Mouse (Mus musculus) E14TG2a.4 (cell line): ENCODE results near the gene Aire.
A peak's percentile ranks its signal among the peaks of the same experiment; 100 is the strongest.

Experiments
- H3K27me3 ChIP-seq: 2 replicates; pipeline ENCODE4 v1.6.1; 2014; ENCODE audit warnings: low read length, control low read depth; ENCODE audit not compliant: insufficient read depth
- H3K36me3 ChIP-seq: 2 replicates; pipeline ENCODE4 v1.6.1; 2014; ENCODE audit warnings: low read length, control low read depth; ENCODE audit not compliant: insufficient read depth
- H3K4me1 ChIP-seq: replicated peaks from 2 replicates; pipeline ENCODE4 v1.6.1; 2014; ENCODE audit warnings: low read depth, low read length, control low read depth
- H3K4me3 ChIP-seq: replicated peaks from 2 replicates; pipeline ENCODE4 v1.5.1; 2014; ENCODE audit warnings: mild to moderate bottlenecking, low read length
- H3K9me3 ChIP-seq: 2 replicates; pipeline ENCODE4 v1.6.1; 2014; ENCODE audit warnings: low read length, control low read depth
- CTCF ChIP-seq: conservative IDR thresholded peaks from 2 replicates; pipeline ENCODE4 v1.5.1; 2014; ENCODE audit warnings: low read length
- NANOG ChIP-seq: IDR thresholded peaks from 2 replicates; pipeline ENCODE4 v1.6.1; 2014; ENCODE audit warnings: borderline replicate concordance, low read length, mixed read lengths
- POU5F1 ChIP-seq: IDR thresholded peaks from 2 replicates; pipeline ENCODE4 v1.6.1; 2014; ENCODE audit warnings: low read length, borderline replicate concordance

Aire gene

GRCm38 (mm10) chr10:78009184-78009944, 34.0 kb downstream of the Aire start:
- peaks cover 64% of the 10 kb centered on the region for H3K4me1 ChIP-seq
- H3K36me3 ChIP-seq = peaks cover 45% of the 10 kb centered on the region
- peak overlapping the region; percentile 95 for H3K4me3 ChIP-seq
- H3K27me3 ChIP-seq = no peaks in the 10 kb centered on the region
- H3K9me3 ChIP-seq = peaks cover 20% of the 10 kb centered on the region
- TF ChIP-seq CTCF (0 out of 2 replicates have a peak, but pooled peaks have one; percentile 3), POU5F1 (no peak), NANOG (no peak)

- peak overlapping the region; percentile 95 for H3K4me3 ChIP-seq
- H3K4me1 ChIP-seq = peaks cover 64% of the 10 kb centered on the region
- H3K36me3 ChIP-seq = peaks cover 57% of the 10 kb centered on the region
- TF ChIP-seq POU5F1 (no peak), NANOG (no peak), CTCF (no peak)
- peaks cover 9% of the 10 kb centered on the region for H3K9me3 ChIP-seq
- no peaks in the 10 kb centered on the region for H3K27me3 ChIP-seq
These were observed 35.2 kb downstream of the Aire start for GRCm38 (mm10) chr10:78008169-78008568.

GRCm38 (mm10) chr10:78007203-78007602, 36.2 kb downstream of the Aire start:
- peaks cover 67% of the 10 kb centered on the region for H3K36me3 ChIP-seq
- H3K27me3 ChIP-seq = no peaks in the 10 kb centered on the region
- H3K4me1 ChIP-seq = peaks cover 59% of the 10 kb centered on the region
- H3K4me3 ChIP-seq = peak overlapping the region; percentile 95
- no peak for TF ChIP-seq CTCF
- TF ChIP-seq NANOG = no peak
- no peak for TF ChIP-seq POU5F1
- H3K9me3 ChIP-seq = no peaks in the 10 kb centered on the region

- no peak for TF ChIP-seq NANOG
- TF ChIP-seq CTCF = no peak
- TF ChIP-seq POU5F1 = no peak
- Histone ChIP-seq H3K4me3 (no peak overlapping the region), H3K36me3 (peaks cover 80% of the 10 kb centered on the region), H3K9me3 (no peaks in the 10 kb centered on the region), H3K4me1 (peaks cover 61% of the 10 kb centered on the region), H3K27me3 (no peaks in the 10 kb centered on the region)
These were observed 37.5 kb downstream of the Aire start for GRCm38 (mm10) chr10:78005791-78006438.

- TF ChIP-seq POU5F1 (no peak), NANOG (no peak), CTCF (no peak)
- Histone ChIP-seq H3K4me1 (peaks cover 55% of the 10 kb centered on the region), H3K36me3 (peaks cover 93% of the 10 kb centered on the region), H3K27me3 (no peaks in the 10 kb centered on the region), H3K4me3 (no peak overlapping the region), H3K9me3 (no peaks in the 10 kb centered on the region)
These were observed 38.8 kb downstream of the Aire start for GRCm38 (mm10) chr10:78004479-78005100.

- H3K4me1 ChIP-seq = peaks cover 50% of the 10 kb centered on the region
- H3K9me3 ChIP-seq = no peaks in the 10 kb centered on the region
- no peak overlapping the region for H3K4me3 ChIP-seq
- TF ChIP-seq CTCF = no peak
- TF ChIP-seq NANOG = no peak
- TF ChIP-seq POU5F1 = no peak
- peaks cover 100% of the 10 kb centered on the region for H3K36me3 ChIP-seq
- H3K27me3 ChIP-seq = no peaks in the 10 kb centered on the region
These were observed 41.1 kb downstream of the Aire start for GRCm38 (mm10) chr10:78002316-78002715.

- Histone ChIP-seq H3K36me3 (peaks cover 100% of the 10 kb centered on the region), H3K27me3 (no peaks in the 10 kb centered on the region), H3K4me3 (no peak overlapping the region), H3K9me3 (no peaks in the 10 kb centered on the region), H3K4me1 (peaks cover 45% of the 10 kb centered on the region)
- TF ChIP-seq NANOG (no peak), CTCF (no peak), POU5F1 (no peak)
These were observed 41.6 kb downstream of the Aire start for GRCm38 (mm10) chr10:78001796-78002195.

GRCm38 (mm10) chr10:78000200-78000599, 43.2 kb downstream of the Aire start:
- Histone ChIP-seq H3K4me1 (peaks cover 30% of the 10 kb centered on the region), H3K9me3 (no peaks in the 10 kb centered on the region), H3K36me3 (peaks cover 100% of the 10 kb centered on the region), H3K4me3 (no peak overlapping the region), H3K27me3 (no peaks in the 10 kb centered on the region)
- no peak for TF ChIP-seq CTCF
- TF ChIP-seq NANOG = no peak
- no peak for TF ChIP-seq POU5F1

GRCm38 (mm10) chr10:77995639-77996038, 47.8 kb downstream of the Aire start:
- TF ChIP-seq NANOG = no peak
- no peak for TF ChIP-seq POU5F1
- TF ChIP-seq CTCF = no peak
- H3K4me3 ChIP-seq = no peak overlapping the region
- no peaks in the 10 kb centered on the region for H3K9me3 ChIP-seq
- H3K36me3 ChIP-seq = peaks cover 100% of the 10 kb centered on the region
- H3K27me3 ChIP-seq = no peaks in the 10 kb centered on the region
- H3K4me1 ChIP-seq = peaks cover 24% of the 10 kb centered on the region
